Mouse (Mus musculus) left cerebral cortex, postnatal 36 days (tissue): Measurements from ENCODE around the gene Prss38. TPM values are rescaled to one million over a fixed set of nuclear protein-coding genes. Genes with fewer than 3 reads are reported as not detected.

Experiments
- DNase-seq, 2 experiments: peaks; one replicate each; pipeline ENCODE4 v3.0.0; 2021 to 2022; ENCODE audit warnings: low spot score in 2 of 2, mixed read lengths in 1 of 2
- intact Hi-C: fragments of 180-260 bp; cut with DNase I; formaldehyde crosslinking; loops from one replicate; pipeline ENCODE4 v1.15.1; 2025
- microRNA-seq: library from miRNA; unstranded; fragments of <30 nt; microRNA quantifications from one replicate; pipeline ENCODE4 v1.2.0, GENCODE M21; 2022
- total RNA-seq, 2 experiments: library from RNA; stranded (reverse); gene quantifications; 2 replicates each; pipeline ENCODE4 v1.2.3; 2021

Gene Prss38
- total RNA-seq, 2 experiments from 2014 or later: not detected

DNA sequence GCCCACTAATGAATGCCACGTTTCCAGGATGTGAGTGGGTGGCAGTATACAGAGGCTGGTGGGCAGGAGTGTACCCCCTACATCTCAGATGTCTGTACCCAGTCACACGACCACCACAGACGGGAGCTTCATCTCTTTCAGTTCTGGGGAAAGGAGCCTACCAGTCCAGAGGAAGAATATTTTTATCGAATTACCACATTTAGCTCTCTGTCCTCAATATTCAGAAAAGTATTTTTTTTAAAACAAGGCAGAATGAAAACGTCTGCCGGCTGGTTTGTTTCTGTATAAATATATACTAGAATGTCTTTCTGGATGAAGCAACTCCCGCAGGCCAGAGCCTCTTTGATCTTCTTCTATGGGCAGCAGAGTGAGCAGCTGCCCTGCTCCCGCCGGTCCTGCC lies 42.5 kb downstream of the Prss38 start:
- intact Hi-C loops: no loop called here
- no peak for DNase-seq

- DNase-seq: no peak
- intact Hi-C loops: loop anchor here (2.0 kb wide), 1 partner anchor 23 kb away; no protein-coding TSS in a partner anchor
Observed at GRCm38 (mm10) chr11:59331167-59331869, 44.1 kb downstream of the Prss38 start.

DNA sequence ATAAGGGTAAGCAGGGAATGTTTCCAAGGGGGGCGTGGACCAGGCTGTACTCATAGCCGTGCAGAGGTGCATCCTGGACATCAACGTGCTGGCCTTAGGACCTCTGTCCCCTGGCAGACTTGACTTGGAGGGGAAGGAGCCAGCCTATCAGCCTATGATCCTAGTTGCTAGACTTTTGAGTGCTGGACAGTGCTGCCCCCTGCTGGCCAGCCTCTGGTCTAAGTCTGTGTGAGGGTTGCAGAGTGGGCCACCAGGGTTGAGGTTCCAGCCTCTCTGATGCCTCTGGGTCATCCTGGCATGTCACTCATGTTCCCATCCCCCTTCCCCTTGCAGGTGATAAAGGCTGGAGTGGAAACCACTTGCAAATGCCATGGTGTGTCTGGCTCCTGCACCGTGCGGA lies 44.9 kb downstream of the Prss38 start:
- peak in 1 of 2 experiments; percentile 55 for DNase-seq
- intact Hi-C loops: loop anchor here (2.0 kb wide), 1 partner anchor 22 kb away; no protein-coding TSS in a partner anchor

- intact Hi-C loops: loop anchor here (2.0 kb wide), 1 partner anchor 21 kb away; no protein-coding TSS in a partner anchor
- DNase-seq: no peak
Observed at GRCm38 (mm10) chr11:59329616-59330015, 45.8 kb downstream of the Prss38 start.

- intact Hi-C loops: no loop called here
Observed at GRCm38 (mm10) chr11:59327625-59328024, 47.8 kb downstream of the Prss38 start.

GRCm38 (mm10) chr11:59324777-59325176 lies 50.7 kb downstream of the Prss38 start:
- no peak for DNase-seq
- intact Hi-C loops: no loop called here

More at GRCm38 (mm10) chr11:59327625-59328024, 47.8 kb downstream of the Prss38 start:
- no peak for DNase-seq

DNA sequence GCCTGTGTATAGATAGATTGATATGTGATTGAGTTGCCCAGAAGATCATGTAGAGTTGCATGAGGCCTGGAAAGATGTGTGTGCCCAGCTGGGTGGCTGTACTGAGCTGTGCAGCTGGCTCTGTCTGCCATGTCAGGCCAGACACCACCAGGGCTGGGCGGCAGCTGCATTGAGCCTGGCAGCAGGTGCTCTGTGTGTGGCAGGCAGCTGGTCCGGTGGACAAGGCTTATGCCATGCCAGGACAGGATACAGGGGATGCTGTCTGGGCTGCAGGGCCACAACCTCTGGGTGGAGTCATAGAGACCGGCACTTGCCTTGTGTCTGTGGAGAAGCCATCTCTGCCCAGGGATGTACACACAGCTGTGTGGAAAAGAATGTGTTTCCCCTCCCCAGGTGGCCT lies 52.5 kb downstream of the Prss38 start:
- intact Hi-C loops: no loop called here
- no peak for DNase-seq

Small RNA genes lying within 50 kb of the gene (microRNA-seq; reads per million reads assigned to microRNA genes)
- gene Gm24756: not detected

Other genes starting within 250 kb of the Prss38 start
- 1 to 10 TPM; 2.4 to 2.7 TPM for gene Obscn, start 239.3 kb downstream of the Prss38 start, total RNA-seq
- 1 to 10 TPM; 6.8 to 7.8 TPM for gene Iba57, start 211.9 kb downstream of the Prss38 start, total RNA-seq
- gene Gjc2, start 192.4 kb downstream of the Prss38 start, total RNA-seq: 10 to 100 TPM; 10.1 to 17.5 TPM
- gene Guk1, start 183.4 kb downstream of the Prss38 start, total RNA-seq: 100 to 1,000 TPM; 128 to 152 TPM
- gene Mrpl55, start 173.2 kb downstream of the Prss38 start, total RNA-seq: 10 to 100 TPM; 33.5 to 39.2 TPM
- gene 2310033P09Rik, start 167.3 kb downstream of the Prss38 start, total RNA-seq: 10 to 100 TPM; 19.2 to 20.2 TPM
- gene Arf1, start 147.4 kb downstream of the Prss38 start, total RNA-seq: 100 to 1,000 TPM; 415 to 451 TPM
- gene Wnt3a, start 84.9 kb downstream of the Prss38 start, total RNA-seq: not detected
- gene Wnt9a, start 68.7 kb downstream of the Prss38 start, total RNA-seq: 10 to 100 TPM; 14.6 to 24.0 TPM
- gene Jmjd4, start 74.4 kb upstream of the Prss38 start, total RNA-seq: 10 to 100 TPM; 28.5 TPM
- 100 to 1,000 TPM; 375 to 429 TPM for gene Snap47, start 75.5 kb upstream of the Prss38 start, total RNA-seq
- 1 to 10 TPM; 3.9 to 4.8 TPM for gene Zfp867, start 96.8 kb upstream of the Prss38 start, total RNA-seq
- 1 to 10 TPM; 8.8 to 9.9 TPM for gene Zkscan17, start 151.1 kb upstream of the Prss38 start, total RNA-seq
- gene Nlrp3, start 165.9 kb upstream of the Prss38 start, total RNA-seq: under 1 TPM; 0.77 to 0.89 TPM
- gene Olfr222, start 200.6 kb upstream of the Prss38 start, total RNA-seq: not detected
- gene Olfr223, start 217.6 kb upstream of the Prss38 start, total RNA-seq: not detected